Mouse (Mus musculus): ENCODE data around the gene Arid1b.

Arid1b gene

GRCm38 (mm10) chr17:5238387-5239245 is 244.5 kb downstream of the Arid1b start:
- DNase-seq (ENCODE audit: low spot score in 2 of 2), result no peak

GRCm38 (mm10) chr17:5244526-5244925 is 250.4 kb downstream of the Arid1b start:
- DNase-seq (ENCODE audit: low spot score in 2 of 2), result no peak

- no peak for DNase-seq (ENCODE audit: low spot score in 2 of 2)
These were observed 252.6 kb downstream of the Arid1b start for GRCm38 (mm10) chr17:5246688-5247087.

- no peak for DNase-seq (ENCODE audit: low spot score in 2 of 2)
These were observed 253.1 kb downstream of the Arid1b start for GRCm38 (mm10) chr17:5247247-5247646.

- no peak for DNase-seq (ENCODE audit: low spot score in 2 of 2)
These were observed 253.6 kb downstream of the Arid1b start for GRCm38 (mm10) chr17:5247737-5248136.

- DNase-seq (ENCODE audit: low spot score in 2 of 2), result no peak
These were observed 255.0 kb downstream of the Arid1b start for GRCm38 (mm10) chr17:5248957-5249656.

GRCm38 (mm10) chr17:5249681-5250180 is 255.6 kb downstream of the Arid1b start:
- no peak for DNase-seq (ENCODE audit: low spot score in 2 of 2)

- peak in 1 of 2 experiments; percentile 68 for DNase-seq (ENCODE audit: low spot score in 2 of 2)
These were observed 258.3 kb downstream of the Arid1b start for GRCm38 (mm10) chr17:5252436-5252835.

GRCm38 (mm10) chr17:5254717-5255617 is 260.8 kb downstream of the Arid1b start:
- DNase-seq (ENCODE audit: low spot score in 2 of 2), result no peak

- DNase-seq (ENCODE audit: low spot score in 2 of 2), result no peak
These were observed 261.4 kb downstream of the Arid1b start for GRCm38 (mm10) chr17:5255618-5255933.

GRCm38 (mm10) chr17:5258978-5259377 is 264.8 kb downstream of the Arid1b start:
- no peak for DNase-seq (ENCODE audit: low spot score in 2 of 2)

GRCm38 (mm10) chr17:5261131-5261651 is 267.1 kb downstream of the Arid1b start:
- no peak for DNase-seq (ENCODE audit: low spot score in 2 of 2)

GRCm38 (mm10) chr17:5261874-5262605 is 267.9 kb downstream of the Arid1b start:
- DNase-seq (ENCODE audit: low spot score in 2 of 2), result no peak

- DNase-seq (ENCODE audit: low spot score in 2 of 2), result no peak
These were observed 268.7 kb downstream of the Arid1b start for GRCm38 (mm10) chr17:5262788-5263187.

- no peak for DNase-seq (ENCODE audit: low spot score in 2 of 2)
These were observed 270.7 kb downstream of the Arid1b start for GRCm38 (mm10) chr17:5264783-5265182.

- no peak for DNase-seq (ENCODE audit: low spot score in 2 of 2)
These were observed 271.5 kb downstream of the Arid1b start for GRCm38 (mm10) chr17:5265615-5266014.

- DNase-seq (ENCODE audit: low spot score in 2 of 2), result no peak
These were observed 273.6 kb downstream of the Arid1b start for GRCm38 (mm10) chr17:5267747-5268146.

GRCm38 (mm10) chr17:5269302-5269701 is 275.2 kb downstream of the Arid1b start:
- DNase-seq (ENCODE audit: low spot score in 2 of 2), result no peak

- no peak for DNase-seq (ENCODE audit: low spot score in 2 of 2)
These were observed 275.6 kb downstream of the Arid1b start for GRCm38 (mm10) chr17:5269774-5270173.

GRCm38 (mm10) chr17:5270823-5271222 is 276.7 kb downstream of the Arid1b start:
- no peak for DNase-seq (ENCODE audit: low spot score in 2 of 2)

GRCm38 (mm10) chr17:5273118-5273517 is 279.0 kb downstream of the Arid1b start:
- DNase-seq (ENCODE audit: low spot score in 2 of 2), result no peak

Data from frontal cortex, postnatal 10 days (tissue).